Mouse (Mus musculus) thymus, postnatal 0 days (tissue): ENCODE data around the gene Csf3. TPM values are rescaled to one million over a fixed set of nuclear protein-coding genes. Genes with fewer than 3 reads are reported as not detected.

Experiments used
- DNase-seq: peaks from one replicate; pipeline ENCODE4 v3.0.0-alpha.2; 2015; ENCODE audit warnings: low spot score
- polyA plus RNA-seq: library from polyadenylated mRNA; unstranded; fragments of >200 nt; fragmentation: Nextera tagmentation; extraction: Ambion mirVana; gene quantifications from 2 replicates; pipeline ENCODE4 v1.2.1, GENCODE M21; 2015

Csf3 gene
- polyA plus RNA-seq, 1 experiment from 2014 or later = not detected

GRCm38 (mm10) chr11:98747804-98748505, 46.9 kb downstream of the Csf3 start:
- DNase-seq = peak; percentile 57

GRCm38 (mm10) chr11:98748506-98749416, 47.7 kb downstream of the Csf3 start:
- DNase-seq = no peak

DNA sequence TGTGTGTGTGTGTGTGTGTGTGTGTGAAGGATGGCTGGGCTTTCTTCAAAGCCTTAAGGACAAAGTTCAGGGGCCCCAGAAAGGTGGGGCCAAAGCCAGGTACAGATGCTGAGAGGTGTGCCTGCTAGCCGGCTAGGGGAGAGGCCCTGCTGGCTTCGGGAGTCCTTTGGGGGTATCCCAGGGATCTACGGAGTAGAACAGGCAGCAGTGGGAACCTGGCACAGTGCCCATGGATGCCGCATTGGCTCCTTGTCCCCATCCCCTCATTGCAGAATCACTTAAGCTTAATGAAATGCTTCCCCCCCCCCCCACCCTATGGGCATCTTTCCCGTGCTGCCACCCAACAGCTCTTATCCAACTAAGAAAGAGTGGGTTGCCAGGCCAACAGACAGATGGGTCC, 48.7 kb downstream of the Csf3 start:
- no peak for DNase-seq

GRCm38 (mm10) chr11:98750351-98751201, 49.5 kb downstream of the Csf3 start:
- no peak for DNase-seq

- no peak for DNase-seq
Observed at GRCm38 (mm10) chr11:98751221-98751782, 50.2 kb downstream of the Csf3 start.

DNA sequence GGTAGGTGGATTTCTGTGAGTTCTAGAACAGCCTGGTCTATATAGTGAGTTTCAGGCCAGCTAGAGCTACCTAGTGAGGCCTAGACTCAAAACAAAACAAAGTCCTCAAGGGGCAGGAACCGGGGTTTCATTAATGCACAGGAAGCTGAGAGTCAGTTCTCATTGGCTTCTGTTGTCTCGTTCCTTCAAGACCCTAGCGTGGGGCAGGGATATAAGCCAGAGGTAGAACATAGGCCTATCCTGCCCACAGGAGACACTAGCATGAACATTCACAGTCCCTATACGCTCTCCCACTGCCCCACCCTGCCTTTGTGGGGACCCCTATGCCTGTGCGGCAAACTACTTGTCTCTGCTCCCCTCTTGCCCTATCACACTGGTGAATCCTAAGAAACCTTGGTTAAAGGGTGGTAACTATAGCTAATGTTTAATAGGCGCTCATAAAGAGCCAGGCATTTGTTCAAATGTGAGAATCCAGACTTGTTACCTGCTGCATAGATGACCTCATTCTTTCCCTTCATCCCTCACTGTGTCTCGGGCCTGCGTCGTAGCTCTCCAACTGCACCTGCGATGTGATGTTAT, 51.6 kb downstream of the Csf3 start:
- DNase-seq = no peak

Other genes starting within 250 kb of the Csf3 start
- gene Ikzf3, start 155.2 kb upstream of the Csf3 start, polyA plus RNA-seq = 42.6 and 59.5 TPM in 2 replicates
- 2.3 and 2.4 TPM in 2 replicates for gene Zpbp2, start 150.2 kb upstream of the Csf3 start, polyA plus RNA-seq
- gene Ormdl3, start 113.9 kb upstream of the Csf3 start, polyA plus RNA-seq = 37.6 and 38.5 TPM in 2 replicates
- not detected in 2 replicates for gene Lrrc3c, start 103.0 kb upstream of the Csf3 start, polyA plus RNA-seq
- 0.78 and 1.1 TPM in 2 replicates for gene Gm12355, start 75.6 kb upstream of the Csf3 start, polyA plus RNA-seq
- 0.26 and 0.42 TPM in 2 replicates for gene Gsdma3, start 74.9 kb upstream of the Csf3 start, polyA plus RNA-seq
- gene Gsdma2, start 54.5 kb upstream of the Csf3 start, polyA plus RNA-seq = 0.65 and 1.1 TPM in 2 replicates
- gene Gsdma, start 36.9 kb upstream of the Csf3 start, polyA plus RNA-seq = 0.49 and 0.80 TPM in 2 replicates
- 211 and 224 TPM in 2 replicates for gene Psmd3, start 18.7 kb upstream of the Csf3 start, polyA plus RNA-seq
- 48.3 and 48.5 TPM in 2 replicates for gene Med24, start 28.2 kb downstream of the Csf3 start, polyA plus RNA-seq
- 7.3 and 9.1 TPM in 2 replicates for gene Thra, start 39.4 kb downstream of the Csf3 start, polyA plus RNA-seq
- gene Nr1d1, start 74.1 kb downstream of the Csf3 start, polyA plus RNA-seq = 2.6 and 3.0 TPM in 2 replicates
- 14.4 and 20.4 TPM in 2 replicates for gene Msl1, start 94.3 kb downstream of the Csf3 start, polyA plus RNA-seq
- 21.8 and 23.8 TPM in 2 replicates for gene Casc3, start 103.6 kb downstream of the Csf3 start, polyA plus RNA-seq
- gene Rapgefl1, start 135.5 kb downstream of the Csf3 start, polyA plus RNA-seq = 0.86 and 1.1 TPM in 2 replicates
- 5.6 and 7.5 TPM in 2 replicates for gene Wipf2, start 162.4 kb downstream of the Csf3 start, polyA plus RNA-seq
- 40.6 and 53.2 TPM in 2 replicates for gene Cdc6, start 206.5 kb downstream of the Csf3 start, polyA plus RNA-seq
- 40.4 and 41.0 TPM in 2 replicates for gene Rara, start 226.6 kb downstream of the Csf3 start, polyA plus RNA-seq